Mouse (Mus musculus): ENCODE measurements around the gene Ibtk. TPM values are rescaled to one million over a fixed set of nuclear protein-coding genes. Genes with fewer than 3 reads are reported as not detected.

Gene Ibtk
- polyA plus RNA-seq, 1 experiment from 2014 or later = 21.3 TPM

DNA sequence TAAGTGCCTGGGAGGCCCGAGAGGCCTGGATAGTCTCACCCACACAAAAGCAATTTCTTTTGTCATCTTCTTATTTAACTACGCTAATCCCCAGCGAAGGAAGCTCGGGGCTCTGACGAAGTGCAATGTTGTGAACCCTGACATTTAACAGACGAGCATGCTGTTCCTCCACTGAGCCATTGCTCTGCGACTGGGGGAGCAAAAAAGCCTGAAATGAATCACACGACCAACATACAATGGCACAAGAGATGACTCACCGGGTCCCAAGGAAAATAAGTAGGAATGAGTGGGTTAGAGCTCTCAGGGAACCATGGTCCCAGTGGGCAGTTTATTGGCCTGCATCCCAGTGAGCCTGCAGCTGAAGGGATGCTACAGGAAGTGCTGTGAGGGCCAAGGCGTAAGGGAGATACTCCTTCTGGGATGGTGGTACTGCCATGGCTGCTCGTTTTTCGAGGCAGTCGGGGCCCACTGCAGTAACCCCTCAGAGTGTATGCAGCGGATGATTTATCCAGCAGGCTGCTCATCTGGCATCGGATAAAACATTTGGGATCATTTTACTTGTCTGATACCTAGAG lies 75.1 kb downstream of the Ibtk start:
- no peak overlapping the region for H3K27ac ChIP-seq (ENCODE audit: low read length)
- ATAC-seq = peak; percentile 55; the same call in 1 of the 2 replicates
- 47% methylated on average over 15 of the region's 15 CpGs for WGBS
- no peak overlapping the region for H3K4me3 ChIP-seq (ENCODE audit: low read length)
- no peaks in the 10 kb centered on the region for H3K27me3 ChIP-seq (replicated peaks; ENCODE audit: control insufficient read depth, insufficient read depth, low read length)
- H3K36me3 ChIP-seq (ENCODE audit: control insufficient read depth, insufficient read depth, low read length) = no peaks in the 10 kb centered on the region
- H3K9me3 ChIP-seq (ENCODE audit: control insufficient read depth, low read length) = no peaks in the 10 kb centered on the region
- no peak overlapping the region for H3K4me2 ChIP-seq (ENCODE audit: low read depth, low read length)
- no peak overlapping the region for H3K9ac ChIP-seq (ENCODE audit: low read depth, low read length)
- no peaks in the 10 kb centered on the region for H3K4me1 ChIP-seq (ENCODE audit: control insufficient read depth, insufficient read depth, low read length)

GRCm38 (mm10) chr9:85671582-85672331 lies 77.4 kb downstream of the Ibtk start:
- no peak for ATAC-seq
- H3K4me2 ChIP-seq (ENCODE audit: low read depth, low read length) = no peak overlapping the region
- H3K27me3 ChIP-seq (replicated peaks; ENCODE audit: control insufficient read depth, insufficient read depth, low read length) = no peaks in the 10 kb centered on the region
- no peak overlapping the region for H3K9ac ChIP-seq (ENCODE audit: low read depth, low read length)
- no peaks in the 10 kb centered on the region for H3K9me3 ChIP-seq (ENCODE audit: control insufficient read depth, low read length)
- H3K27ac ChIP-seq (ENCODE audit: low read length) = no peak overlapping the region
- H3K36me3 ChIP-seq (ENCODE audit: control insufficient read depth, insufficient read depth, low read length) = no peaks in the 10 kb centered on the region
- H3K4me1 ChIP-seq (ENCODE audit: control insufficient read depth, insufficient read depth, low read length) = no peaks in the 10 kb centered on the region
- 79% methylated on average over 6 of the region's 6 CpGs for WGBS
- no peak overlapping the region for H3K4me3 ChIP-seq (ENCODE audit: low read length)

DNA sequence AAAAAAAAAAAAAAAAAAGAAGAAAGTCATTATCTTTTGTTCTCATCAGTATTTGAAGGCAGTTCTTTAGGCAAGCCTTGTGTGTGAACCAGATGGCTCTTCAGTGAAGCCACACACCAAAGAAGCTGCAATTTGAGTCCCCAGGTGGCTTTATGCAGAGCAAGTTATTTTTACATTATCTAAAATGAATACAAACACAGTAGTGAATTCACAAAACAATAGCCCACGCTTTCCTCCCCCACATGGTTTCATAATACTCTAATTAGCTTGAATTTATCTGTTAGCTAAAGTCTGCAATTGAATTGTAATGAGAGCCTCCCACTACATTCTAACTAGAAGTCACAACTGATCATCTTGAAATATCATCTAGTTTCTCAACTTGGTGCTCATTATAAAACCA lies 84.8 kb downstream of the Ibtk start:
- Histone ChIP-seq H3K4me1 (ENCODE audit: control insufficient read depth, insufficient read depth, low read length) (no peaks in the 10 kb centered on the region), H3K9ac (ENCODE audit: low read depth, low read length) (no peak overlapping the region), H3K36me3 (ENCODE audit: control insufficient read depth, insufficient read depth, low read length) (no peaks in the 10 kb centered on the region), H3K4me3 (ENCODE audit: low read length) (no peak overlapping the region), H3K27me3 (replicated peaks; ENCODE audit: control insufficient read depth, insufficient read depth, low read length) (no peaks in the 10 kb centered on the region), H3K9me3 (ENCODE audit: control insufficient read depth, low read length) (no peaks in the 10 kb centered on the region), H3K27ac (ENCODE audit: low read length) (no peak overlapping the region), H3K4me2 (ENCODE audit: low read depth, low read length) (no peak overlapping the region)
- no peak for ATAC-seq
- WGBS = 69% methylated on average over 1 of the region's 1 CpGs

GRCm38 (mm10) chr9:85663810-85664209 lies 85.3 kb downstream of the Ibtk start:
- Histone ChIP-seq H3K4me1 (ENCODE audit: control insufficient read depth, insufficient read depth, low read length) (no peaks in the 10 kb centered on the region), H3K9me3 (ENCODE audit: control insufficient read depth, low read length) (no peaks in the 10 kb centered on the region), H3K4me2 (ENCODE audit: low read depth, low read length) (no peak overlapping the region)

GRCm38 (mm10) chr9:85663091-85663490 lies 86.0 kb downstream of the Ibtk start:
- Histone ChIP-seq H3K4me2 (ENCODE audit: low read depth, low read length) (no peak overlapping the region), H3K9me3 (ENCODE audit: control insufficient read depth, low read length) (no peaks in the 10 kb centered on the region), H3K27me3 (replicated peaks; ENCODE audit: control insufficient read depth, insufficient read depth, low read length) (no peaks in the 10 kb centered on the region), H3K9ac (ENCODE audit: low read depth, low read length) (no peak overlapping the region), H3K27ac (ENCODE audit: low read length) (no peak overlapping the region), H3K4me1 (ENCODE audit: control insufficient read depth, insufficient read depth, low read length) (no peaks in the 10 kb centered on the region), H3K36me3 (ENCODE audit: control insufficient read depth, insufficient read depth, low read length) (no peaks in the 10 kb centered on the region), H3K4me3 (ENCODE audit: low read length) (no peak overlapping the region)
- ATAC-seq = no peak
- WGBS = 45% methylated on average over 8 of the region's 8 CpGs

More at GRCm38 (mm10) chr9:85663810-85664209, 85.3 kb downstream of the Ibtk start:
- no peak overlapping the region for H3K4me3 ChIP-seq (ENCODE audit: low read length)
- 87% methylated on average over 1 of the region's 1 CpGs for WGBS
- no peaks in the 10 kb centered on the region for H3K36me3 ChIP-seq (ENCODE audit: control insufficient read depth, insufficient read depth, low read length)
- no peak overlapping the region for H3K9ac ChIP-seq (ENCODE audit: low read depth, low read length)
- H3K27ac ChIP-seq (ENCODE audit: low read length) = no peak overlapping the region
- ATAC-seq = no peak
- no peaks in the 10 kb centered on the region for H3K27me3 ChIP-seq (replicated peaks; ENCODE audit: control insufficient read depth, insufficient read depth, low read length)

DNA sequence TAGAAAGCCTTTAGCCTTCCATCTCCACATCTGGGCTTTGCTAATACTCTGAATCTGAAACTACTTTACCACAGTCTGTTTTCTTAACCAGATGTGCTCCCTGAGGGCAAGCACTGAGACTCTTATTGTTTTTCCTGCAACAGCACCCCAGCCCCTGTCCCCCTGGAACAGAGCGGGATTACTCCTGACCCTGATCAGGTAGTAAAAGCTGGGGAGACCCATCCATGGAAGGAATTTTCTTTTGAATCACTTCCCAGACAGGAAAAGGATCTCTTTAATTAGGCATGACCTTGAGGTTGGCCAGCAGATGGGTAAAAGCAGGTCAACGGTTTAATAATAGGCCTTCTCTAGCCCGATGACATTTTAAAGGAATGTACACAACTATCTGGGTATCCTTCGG lies 95.7 kb downstream of the Ibtk start:
- Histone ChIP-seq H3K4me2 (ENCODE audit: low read depth, low read length) (no peak overlapping the region), H3K4me3 (ENCODE audit: low read length) (no peak overlapping the region), H3K27ac (ENCODE audit: low read length) (no peak overlapping the region), H3K9ac (ENCODE audit: low read depth, low read length) (no peak overlapping the region), H3K36me3 (ENCODE audit: control insufficient read depth, insufficient read depth, low read length) (no peaks in the 10 kb centered on the region), H3K4me1 (ENCODE audit: control insufficient read depth, insufficient read depth, low read length) (no peaks in the 10 kb centered on the region), H3K9me3 (ENCODE audit: control insufficient read depth, low read length) (no peaks in the 10 kb centered on the region), H3K27me3 (replicated peaks; ENCODE audit: control insufficient read depth, insufficient read depth, low read length) (no peaks in the 10 kb centered on the region)
- ATAC-seq = no peak
- WGBS = 70% methylated on average over 4 of the region's 4 CpGs

- Histone ChIP-seq H3K27ac (ENCODE audit: low read length) (no peak overlapping the region), H3K36me3 (ENCODE audit: control insufficient read depth, insufficient read depth, low read length) (no peaks in the 10 kb centered on the region), H3K4me2 (ENCODE audit: low read depth, low read length) (no peak overlapping the region), H3K9ac (ENCODE audit: low read depth, low read length) (no peak overlapping the region), H3K9me3 (ENCODE audit: control insufficient read depth, low read length) (peaks cover 2% of the 10 kb centered on the region; the same call in 1 of the 2 replicates), H3K4me3 (ENCODE audit: low read length) (no peak overlapping the region), H3K4me1 (ENCODE audit: control insufficient read depth, insufficient read depth, low read length) (no peaks in the 10 kb centered on the region), H3K27me3 (replicated peaks; ENCODE audit: control insufficient read depth, insufficient read depth, low read length) (no peaks in the 10 kb centered on the region)
- WGBS = 88% methylated on average over 2 of the region's 2 CpGs
- no peak for ATAC-seq
Measured at GRCm38 (mm10) chr9:85638276-85638675, 110.9 kb downstream of the Ibtk start.

Other genes with a start within 250 kb of the Ibtk start
- 4.4 and 4.8 TPM in 2 replicates for gene Tpbg, start 93.0 kb upstream of the Ibtk start, polyA plus RNA-seq (2015; fragmentation: Nextera tagmentation; extraction: Ambion mirVana)